Mouse (Mus musculus) testis, adult 2 months (tissue): Measurements from ENCODE around the gene Ss18l1.

Source experiments
- CTCF ChIP-seq: fragments of 200-500 bp; IDR thresholded peaks from 2 replicates; pipeline ENCODE4 v1.5.1; 2012; ENCODE audit warnings: low read depth, mild to moderate bottlenecking, inconsistent platforms, low read length, moderate library complexity; ENCODE audit not compliant: control insufficient read depth, insufficient read depth, insufficient replicate concordance
- POLR2A ChIP-seq: fragments of 200-500 bp; IDR thresholded peaks from 2 replicates; pipeline ENCODE4 v1.6.1; 2012; ENCODE audit warnings: low read depth, mild to moderate bottlenecking, inconsistent platforms, low read length, moderate library complexity; ENCODE audit not compliant: control insufficient read depth

- TF ChIP-seq CTCF (no peak), POLR2A (peak; percentile 91)
These were observed 28.5 kb downstream of the Ss18l1 start, which contains the start of gene Mtg2 for GRCm38 (mm10) chr2:180070481-180071453.
